Mouse (Mus musculus) embryonic facial prominence, embryonic 12.5 days (tissue): ENCODE results near the gene Shb. TPM values are rescaled to one million over a fixed set of nuclear protein-coding genes. Genes with fewer than 3 reads are reported as not detected.

ENCODE experiments used
- ATAC-seq: fragments of 200-750 bp; cut with Nextera tagmentation; 2 replicates; pipeline ENCODE4 v1.8.0; 2017; ENCODE audit not compliant: insufficient number of reproducible peaks, insufficient read depth, low FRiP score, low TSS enrichment
- H3K27ac ChIP-seq: fragments of 300-500 bp; sonication (generic); 2 replicates; pipeline ENCODE4 v1.5.1; 2016; ENCODE audit warnings: mild to moderate bottlenecking
- H3K27me3 ChIP-seq: fragments of 300-500 bp; sonication (generic); 2 replicates; pipeline ENCODE4 v1.6.1; 2016; ENCODE audit warnings: mild to moderate bottlenecking, moderate library complexity
- H3K36me3 ChIP-seq: fragments of 300-500 bp; sonication (generic); 2 replicates; pipeline ENCODE4 v1.6.1; 2016; ENCODE audit warnings: mild to moderate bottlenecking
- H3K4me1 ChIP-seq: fragments of 300-500 bp; sonication (generic); 2 replicates; pipeline ENCODE4 v1.6.1; 2016
- H3K4me2 ChIP-seq: fragments of 300-500 bp; sonication (generic); replicated peaks from 2 replicates; pipeline ENCODE4 v1.6.1; 2016; ENCODE audit warnings: mild to moderate bottlenecking, moderate library complexity
- H3K4me3 ChIP-seq: fragments of 300-500 bp; sonication (generic); 2 replicates; pipeline ENCODE4 v1.5.1; 2016; ENCODE audit warnings: mild to moderate bottlenecking
- H3K9ac ChIP-seq: fragments of 300-500 bp; sonication (generic); 2 replicates; pipeline ENCODE4 v1.6.1; 2016; ENCODE audit warnings: mild to moderate bottlenecking, moderate library complexity
- H3K9me3 ChIP-seq: fragments of 300-500 bp; sonication (generic); 2 replicates; pipeline ENCODE4 v1.6.1; 2016; ENCODE audit warnings: mild to moderate bottlenecking, moderate library complexity
- WGBS: fragments of 180-500 bp; shearing (Covaris S2); methylation state at CpG from one replicate; pipeline ENCODE4 v1.1.7; 2016; 5-methylcytosine and 5-hydroxymethylcytosine counted together
- polyA plus RNA-seq: library from polyadenylated mRNA; unstranded; fragments of >200 nt; fragmentation: Nextera tagmentation; extraction: Ambion mirVana; gene quantifications from 2 replicates; pipeline ENCODE4 v1.2.1, GENCODE M21; 2016

The Shb gene
- polyA plus RNA-seq, 1 experiment from 2014 or later: 9.6 TPM

- no peaks in the 10 kb centered on the region for H3K9me3 ChIP-seq
- no peak overlapping the region for H3K4me2 ChIP-seq
- no peaks in the 10 kb centered on the region for H3K27me3 ChIP-seq
- no peak overlapping the region for H3K4me3 ChIP-seq
- H3K9ac ChIP-seq: no peak overlapping the region
- H3K36me3 ChIP-seq: 0 out of 2 replicates have a peak, but pooled peaks cover 15% of the 10 kb centered on the region
- H3K27ac ChIP-seq: no peak overlapping the region
- 35% methylated on average over 7 of the region's 7 CpGs for WGBS
- H3K4me1 ChIP-seq: peaks cover 30% of the 10 kb centered on the region
- ATAC-seq: no peak
These were observed 70.6 kb downstream of the Shb start for GRCm38 (mm10) chr4:45461661-45462060.

- Histone ChIP-seq H3K27ac (no peak overlapping the region), H3K4me3 (no peak overlapping the region), H3K36me3 (0 out of 2 replicates have a peak, but pooled peaks cover 18% of the 10 kb centered on the region), H3K9ac (no peak overlapping the region), H3K27me3 (no peaks in the 10 kb centered on the region), H3K4me1 (peaks cover 22% of the 10 kb centered on the region), H3K9me3 (no peaks in the 10 kb centered on the region), H3K4me2 (no peak overlapping the region)
- ATAC-seq: 0 out of 2 replicates have a peak, but pooled peaks have one; percentile 50
- WGBS: 40% methylated on average over 9 of the region's 9 CpGs
These were observed 72.9 kb downstream of the Shb start for GRCm38 (mm10) chr4:45459375-45459774.

- WGBS: 84% methylated on average over 2 of the region's 2 CpGs
- no peak overlapping the region for H3K27ac ChIP-seq
- H3K9me3 ChIP-seq: no peaks in the 10 kb centered on the region
- 0 out of 2 replicates have a peak, but pooled peaks cover 18% of the 10 kb centered on the region for H3K36me3 ChIP-seq
- H3K4me1 ChIP-seq: peaks cover 38% of the 10 kb centered on the region
- H3K9ac ChIP-seq: no peak overlapping the region
- no peaks in the 10 kb centered on the region for H3K27me3 ChIP-seq
- H3K4me2 ChIP-seq: no peak overlapping the region
- ATAC-seq: no peak
- H3K4me3 ChIP-seq: no peak overlapping the region
These were observed 74.7 kb downstream of the Shb start for GRCm38 (mm10) chr4:45457543-45457942.

GRCm38 (mm10) chr4:45455001-45455400, 77.3 kb downstream of the Shb start:
- WGBS: 91% methylated on average over 4 of the region's 4 CpGs
- 0 out of 2 replicates have a peak, but pooled peaks cover 18% of the 10 kb centered on the region for H3K36me3 ChIP-seq
- H3K4me2 ChIP-seq: no peak overlapping the region
- H3K9ac ChIP-seq: no peak overlapping the region
- no peak overlapping the region for H3K4me3 ChIP-seq
- H3K9me3 ChIP-seq: no peaks in the 10 kb centered on the region
- H3K27me3 ChIP-seq: no peaks in the 10 kb centered on the region
- H3K4me1 ChIP-seq: peaks cover 40% of the 10 kb centered on the region
- ATAC-seq: no peak
- no peak overlapping the region for H3K27ac ChIP-seq

- 33% methylated on average over 3 of the region's 3 CpGs for WGBS
- H3K36me3 ChIP-seq: 0 out of 2 replicates have a peak, but pooled peaks cover 18% of the 10 kb centered on the region
- H3K4me1 ChIP-seq: peaks cover 26% of the 10 kb centered on the region
- no peak overlapping the region for H3K4me2 ChIP-seq
- no peak for ATAC-seq
- no peaks in the 10 kb centered on the region for H3K27me3 ChIP-seq
- H3K9ac ChIP-seq: no peak overlapping the region
- peak overlapping the region; percentile 61 for H3K27ac ChIP-seq
- no peaks in the 10 kb centered on the region for H3K9me3 ChIP-seq
- H3K4me3 ChIP-seq: no peak overlapping the region
These were observed 78.9 kb downstream of the Shb start for GRCm38 (mm10) chr4:45453271-45453851.

- Histone ChIP-seq H3K36me3 (0 out of 2 replicates have a peak, but pooled peaks cover 13% of the 10 kb centered on the region), H3K27ac (no peak overlapping the region), H3K4me1 (peaks cover 27% of the 10 kb centered on the region), H3K9me3 (no peaks in the 10 kb centered on the region), H3K27me3 (no peaks in the 10 kb centered on the region), H3K9ac (no peak overlapping the region), H3K4me3 (no peak overlapping the region), H3K4me2 (no peak overlapping the region)
- WGBS: 60% methylated on average over 7 of the region's 7 CpGs
- ATAC-seq: no peak
These were observed 79.6 kb downstream of the Shb start for GRCm38 (mm10) chr4:45452569-45453111.

- Histone ChIP-seq H3K27ac (no peak overlapping the region), H3K27me3 (no peaks in the 10 kb centered on the region), H3K9ac (no peak overlapping the region), H3K4me2 (no peak overlapping the region), H3K36me3 (no peaks in the 10 kb centered on the region), H3K9me3 (no peaks in the 10 kb centered on the region), H3K4me1 (peaks cover 26% of the 10 kb centered on the region), H3K4me3 (no peak overlapping the region)
- WGBS: 65% methylated on average over 5 of the region's 5 CpGs
- ATAC-seq: no peak
These were observed 83.3 kb downstream of the Shb start for GRCm38 (mm10) chr4:45449012-45449411.

GRCm38 (mm10) chr4:45448481-45448880, 83.8 kb downstream of the Shb start:
- peaks cover 20% of the 10 kb centered on the region for H3K4me1 ChIP-seq
- no peak overlapping the region for H3K27ac ChIP-seq
- H3K4me3 ChIP-seq: no peak overlapping the region
- H3K9me3 ChIP-seq: no peaks in the 10 kb centered on the region
- H3K9ac ChIP-seq: no peak overlapping the region
- WGBS: 89% methylated on average over 7 of the region's 7 CpGs
- H3K4me2 ChIP-seq: no peak overlapping the region
- no peaks in the 10 kb centered on the region for H3K27me3 ChIP-seq
- H3K36me3 ChIP-seq: no peaks in the 10 kb centered on the region; the same call in 1 of the 2 replicates
- ATAC-seq: no peak

GRCm38 (mm10) chr4:45447196-45447595, 85.1 kb downstream of the Shb start:
- peaks cover 8% of the 10 kb centered on the region; the same call in 1 of the 2 replicates for H3K4me1 ChIP-seq

GRCm38 (mm10) chr4:45445235-45445634, 87.0 kb downstream of the Shb start:
- WGBS: 65% methylated on average over 3 of the region's 3 CpGs
- Histone ChIP-seq H3K9me3 (no peaks in the 10 kb centered on the region), H3K4me3 (no peak overlapping the region), H3K4me1 (0 out of 2 replicates have a peak, but pooled peaks cover 3% of the 10 kb centered on the region), H3K9ac (no peak overlapping the region), H3K27me3 (no peaks in the 10 kb centered on the region), H3K4me2 (no peak overlapping the region), H3K36me3 (peaks cover 4% of the 10 kb centered on the region; the same call in 1 of the 2 replicates), H3K27ac (no peak overlapping the region)
- no peak for ATAC-seq

More at GRCm38 (mm10) chr4:45447196-45447595, 85.1 kb downstream of the Shb start:
- H3K27ac ChIP-seq: no peak overlapping the region
- H3K4me2 ChIP-seq: no peak overlapping the region
- peaks cover 4% of the 10 kb centered on the region; the same call in 1 of the 2 replicates for H3K36me3 ChIP-seq
- H3K9me3 ChIP-seq: no peaks in the 10 kb centered on the region
- no peak overlapping the region for H3K4me3 ChIP-seq
- no peak overlapping the region for H3K9ac ChIP-seq
- H3K27me3 ChIP-seq: no peaks in the 10 kb centered on the region
- WGBS: 84% methylated on average over 5 of the region's 5 CpGs
- ATAC-seq: no peak

- 0 out of 2 replicates have a peak, but pooled peaks cover 3% of the 10 kb centered on the region for H3K4me1 ChIP-seq
- H3K4me2 ChIP-seq: no peak overlapping the region
- no peak overlapping the region for H3K9ac ChIP-seq
- no peak for ATAC-seq
- no peaks in the 10 kb centered on the region for H3K27me3 ChIP-seq
- peaks cover 4% of the 10 kb centered on the region; the same call in 1 of the 2 replicates for H3K36me3 ChIP-seq
- no peaks in the 10 kb centered on the region for H3K9me3 ChIP-seq
- no peak overlapping the region for H3K4me3 ChIP-seq
- 51% methylated on average over 4 of the region's 4 CpGs for WGBS
- no peak overlapping the region for H3K27ac ChIP-seq
These were observed 87.5 kb downstream of the Shb start for GRCm38 (mm10) chr4:45444813-45445212.

GRCm38 (mm10) chr4:45443652-45444051, 88.6 kb downstream of the Shb start:
- peaks cover 10% of the 10 kb centered on the region; the same call in 1 of the 2 replicates for H3K4me1 ChIP-seq
- WGBS: 84% methylated on average over 7 of the region's 7 CpGs
- ATAC-seq: no peak
- H3K27ac ChIP-seq: no peak overlapping the region
- H3K9me3 ChIP-seq: no peaks in the 10 kb centered on the region
- H3K36me3 ChIP-seq: peaks cover 4% of the 10 kb centered on the region; the same call in 1 of the 2 replicates
- H3K9ac ChIP-seq: no peak overlapping the region
- H3K4me3 ChIP-seq: no peak overlapping the region
- H3K4me2 ChIP-seq: no peak overlapping the region
- H3K27me3 ChIP-seq: no peaks in the 10 kb centered on the region
